Mouse (Mus musculus): ENCODE data around the gene Fibcd1.

- TF ChIP-seq CTCF (IDR thresholded peaks at IDR 0.05; ENCODE audit: insufficient read depth, low read length) (no peak), POLR2A (IDR thresholded peaks at IDR 0.05; ENCODE audit: borderline replicate concordance, extremely low read depth, low read depth, low read length) (no peak)
Measured at GRCm38 (mm10) chr2:31869692-31870091, 23.9 kb upstream of the Fibcd1 start.

Data from lung, adult 2 months (tissue).